ENCODE assay signal across 19 mouse cellular contexts in genomic region chr11:18756576-18756975, GRCm38 (mm10).
A peak's percentile ranks its signal among the peaks of the same experiment; 100 is the strongest.
DNase-seq lines count a peak whose midpoint lies in the region; ATAC-seq and TF ChIP-seq lines count a peak whose summit lies in the region.
"Had no signal": no experiment of that assay in that cellular context is flagged by ENCODE, and none has a peak within 500 bp of the region (broad histone marks: within the 10 kb centered on the region; RNA-seq: fewer than 3 reads in every experiment).

No protein-coding gene starts in this region.

- no peak overlapping the region for H3K9ac ChIP-seq in hindbrain, postnatal 0 days (replicated peaks; ENCODE audit: low read length)
- H3K9ac ChIP-seq in stomach, embryonic 15.5 days: no peak overlapping the region
- H3K9ac ChIP-seq: forebrain, embryonic 15.5 days; heart, embryonic 12.5 days; lung, embryonic 15.5 days; midbrain, embryonic 13.5 days had no signal

- peaks cover 2% of the 10 kb centered on the region; the same call in 1 of the 2 replicates for H3K4me1 ChIP-seq in hindbrain, postnatal 0 days (ENCODE audit: insufficient read depth, low read length)
- H3K4me1 ChIP-seq in hindbrain, embryonic 10.5 days (replicated peaks): peaks cover 42% of the 10 kb centered on the region
- no peaks in the 10 kb centered on the region for H3K4me1 ChIP-seq in stomach, embryonic 15.5 days

- no peak overlapping the region for H3K4me3 ChIP-seq in hindbrain, postnatal 0 days (ENCODE audit: low read length)
- no peak overlapping the region for H3K4me3 ChIP-seq in hindbrain, embryonic 10.5 days
- no peak overlapping the region for H3K4me3 ChIP-seq in stomach, embryonic 15.5 days (replicated peaks)
- H3K4me3 ChIP-seq: forebrain, embryonic 15.5 days; gastrocnemius, adult 2 months; heart, embryonic 12.5 days; lung, embryonic 15.5 days; midbrain, embryonic 13.5 days had no signal

- WGBS in hindbrain, postnatal 0 days: 43% methylated on average over 1 of the region's 1 CpGs
- 47% methylated on average over 1 of the region's 1 CpGs for WGBS in hindbrain, embryonic 10.5 days
- WGBS in stomach, embryonic 15.5 days: 33% methylated on average over 1 of the region's 1 CpGs

- no peak overlapping the region for H3K4me2 ChIP-seq in hindbrain, postnatal 0 days (ENCODE audit: low read depth, low read length)
- H3K4me2 ChIP-seq in stomach, embryonic 15.5 days: no peak overlapping the region
- H3K4me2 ChIP-seq: forebrain, embryonic 15.5 days; heart, embryonic 12.5 days; liver, embryonic 11.5 days; lung, embryonic 15.5 days; midbrain, embryonic 13.5 days had no signal

- peak; percentile 56 to 69 for DNase-seq in cerebellum, postnatal 10 days
- no peak for DNase-seq in cerebellum, adult 11 months
- DNase-seq in hindbrain, postnatal 0 days (ENCODE audit: low spot score): peak; percentile 65
- DNase-seq in hindbrain, embryonic 10.5 days (ENCODE audit: low spot score): no peak
- peak; percentile 76 for DNase-seq in embryo, embryonic 10.5 days (ENCODE audit: low spot score)
- DNase-seq in layer of hippocampus, adult 11-12 months (ENCODE audit: low spot score): no peak
- DNase-seq: adrenal gland, adult 8-10 months; gastrocnemius, adult 2 months; heart, postnatal 36 days; layer of hippocampus, postnatal 36 days; right cerebral cortex, postnatal 14 days; thymus, postnatal 36 days had no signal

- H3K27ac ChIP-seq in hindbrain, postnatal 0 days: no peak overlapping the region
- H3K27ac ChIP-seq in hindbrain, embryonic 10.5 days: no peak overlapping the region
- H3K27ac ChIP-seq in stomach, embryonic 15.5 days: peak overlapping the region; percentile 12; the same call in 1 of the 2 replicates
- H3K27ac ChIP-seq: forebrain, embryonic 15.5 days; gastrocnemius, adult 2 months; lung, embryonic 15.5 days; midbrain, embryonic 13.5 days had no signal

- H3K27me3 ChIP-seq in hindbrain, postnatal 0 days (ENCODE audit: insufficient read depth, low read length): no peaks in the 10 kb centered on the region
- H3K27me3 ChIP-seq in hindbrain, embryonic 10.5 days (ENCODE audit: insufficient read depth, poor library complexity, severe bottlenecking): peaks cover 3% of the 10 kb centered on the region; the same call in 1 of the 2 replicates
- H3K27me3 ChIP-seq in stomach, embryonic 15.5 days (replicated peaks): no peaks in the 10 kb centered on the region
- H3K27me3 ChIP-seq: heart, embryonic 12.5 days; lung, embryonic 15.5 days had no signal

- no peak for ATAC-seq in hindbrain, postnatal 0 days
- ATAC-seq in stomach, embryonic 15.5 days (ENCODE audit: insufficient read depth, low FRiP score, low read depth): no peak
- ATAC-seq: forebrain, embryonic 15.5 days; intestine, postnatal 0 days; midbrain, embryonic 13.5 days had no signal

- no peaks in the 10 kb centered on the region for H3K9me3 ChIP-seq in hindbrain, postnatal 0 days (ENCODE audit: low read length)
- no peaks in the 10 kb centered on the region for H3K9me3 ChIP-seq in hindbrain, embryonic 10.5 days
- no peaks in the 10 kb centered on the region for H3K9me3 ChIP-seq in stomach, embryonic 15.5 days
- H3K9me3 ChIP-seq: forebrain, embryonic 15.5 days; heart, embryonic 12.5 days; lung, embryonic 15.5 days; midbrain, embryonic 13.5 days had no signal

- no peak for TF ChIP-seq CTCF in hindbrain, postnatal 0 days (IDR thresholded peaks at IDR 0.05; ENCODE audit: low read depth)

- no peaks in the 10 kb centered on the region for H3K36me3 ChIP-seq in hindbrain, postnatal 0 days (ENCODE audit: insufficient read depth, low read length)
- H3K36me3 ChIP-seq in hindbrain, embryonic 10.5 days: no peaks in the 10 kb centered on the region
- H3K36me3 ChIP-seq in stomach, embryonic 15.5 days: no peaks in the 10 kb centered on the region
- H3K36me3 ChIP-seq: forebrain, embryonic 15.5 days; heart, embryonic 12.5 days; lung, embryonic 15.5 days; midbrain, embryonic 13.5 days had no signal

Comparison
In these comparisons a context has a peak if more than half of its experiments do, and no peak if none do; other contexts are left out.
1. DNase-seq: peak in cerebellum, postnatal 10 days (2 of 2), hindbrain, postnatal 0 days (single experiment) and embryo, embryonic 10.5 days (single experiment); none in cerebellum, adult 11 months (single experiment), hindbrain, embryonic 10.5 days (single experiment) and layer of hippocampus, adult 11-12 months (single experiment).